Mouse (Mus musculus): ENCODE results near the gene Aatk.
A peak's percentile ranks its signal among the peaks of the same experiment; 100 is the strongest.

- TF ChIP-seq CTCF (IDR thresholded peaks at IDR 0.05; ENCODE audit: extremely low read depth, insufficient read depth, low read length) (no peak), POLR2A (IDR thresholded peaks at IDR 0.05; ENCODE audit: extremely low read depth, insufficient read depth, low read length) (peak; percentile 43; the same call in 1 of the 2 replicates)
Observed at GRCm38 (mm10) chr11:120086702-120087152, 39.8 kb upstream of the Aatk start, which contains the start of gene Cep131.
